Mouse (Mus musculus): Measurements from ENCODE around the gene Zfp992. TPM values are rescaled to one million over a fixed set of nuclear protein-coding genes. Genes with fewer than 3 reads are reported as not detected.
"Not testable (repeated sequence)": the region's sequence is repeated elsewhere in the genome, so short reads cannot be mapped to it uniquely, and the experiment has no call there.

Gene Zfp992
- polyA plus RNA-seq, 1 experiment, result 0.44 TPM

DNA sequence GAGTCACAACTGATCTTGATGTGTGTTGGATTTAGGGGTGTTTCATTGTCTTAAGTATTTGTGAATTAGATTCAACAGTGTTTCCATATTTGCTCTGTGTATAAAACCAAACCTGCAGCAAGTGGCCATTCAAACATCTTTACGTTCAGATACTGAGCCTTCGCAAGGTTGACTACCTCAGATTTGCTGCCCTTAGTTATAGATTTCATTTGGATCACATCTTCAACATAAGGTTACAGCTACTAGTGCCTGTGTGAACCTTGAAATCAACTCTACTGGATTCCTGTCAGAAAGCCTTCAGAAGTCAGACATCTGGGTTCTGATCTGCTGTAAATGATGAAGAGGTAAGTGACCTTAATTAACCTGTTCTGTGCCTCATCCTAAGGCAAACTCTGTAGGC, 27.4 kb downstream of the Zfp992 start:
- not testable (repeated sequence) for H3K27me3 ChIP-seq (ENCODE audit: control insufficient read depth, insufficient read depth, low read length); H3K27ac ChIP-seq (ENCODE audit: insufficient read depth, low read length); H3K4me1 ChIP-seq (ENCODE audit: control insufficient read depth, insufficient read depth, low read length); DNase-seq; H3K4me3 ChIP-seq (replicated peaks; ENCODE audit: insufficient read depth, low read depth, low read length)
- WGBS, result 93% methylated on average over 2 of the region's 2 CpGs

DNA sequence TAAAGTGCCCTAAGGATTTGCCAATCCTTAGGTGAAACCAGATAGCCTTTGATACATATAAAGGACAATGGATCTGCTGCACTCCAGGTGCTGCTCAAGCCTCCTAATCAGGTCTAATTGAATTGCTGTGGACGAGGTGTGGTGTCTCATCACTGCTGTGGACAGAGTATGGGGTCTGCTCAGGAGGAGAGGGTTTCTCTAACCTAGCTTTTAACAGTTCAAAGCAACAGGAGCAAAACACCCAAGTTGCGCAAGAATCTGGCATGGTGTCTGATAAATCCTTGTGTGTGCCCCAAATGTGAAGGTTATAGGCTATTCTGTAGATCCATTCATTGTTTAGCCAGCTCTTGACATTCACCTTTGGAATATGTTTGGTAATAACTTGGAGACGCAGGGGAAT, 28.1 kb downstream of the Zfp992 start:
- 69% methylated on average over 3 of the region's 3 CpGs for WGBS
- not testable (repeated sequence) for H3K4me1 ChIP-seq (ENCODE audit: control insufficient read depth, insufficient read depth, low read length); DNase-seq; H3K27me3 ChIP-seq (ENCODE audit: control insufficient read depth, insufficient read depth, low read length); H3K27ac ChIP-seq (ENCODE audit: insufficient read depth, low read length); H3K4me3 ChIP-seq (replicated peaks; ENCODE audit: insufficient read depth, low read depth, low read length)

DNA sequence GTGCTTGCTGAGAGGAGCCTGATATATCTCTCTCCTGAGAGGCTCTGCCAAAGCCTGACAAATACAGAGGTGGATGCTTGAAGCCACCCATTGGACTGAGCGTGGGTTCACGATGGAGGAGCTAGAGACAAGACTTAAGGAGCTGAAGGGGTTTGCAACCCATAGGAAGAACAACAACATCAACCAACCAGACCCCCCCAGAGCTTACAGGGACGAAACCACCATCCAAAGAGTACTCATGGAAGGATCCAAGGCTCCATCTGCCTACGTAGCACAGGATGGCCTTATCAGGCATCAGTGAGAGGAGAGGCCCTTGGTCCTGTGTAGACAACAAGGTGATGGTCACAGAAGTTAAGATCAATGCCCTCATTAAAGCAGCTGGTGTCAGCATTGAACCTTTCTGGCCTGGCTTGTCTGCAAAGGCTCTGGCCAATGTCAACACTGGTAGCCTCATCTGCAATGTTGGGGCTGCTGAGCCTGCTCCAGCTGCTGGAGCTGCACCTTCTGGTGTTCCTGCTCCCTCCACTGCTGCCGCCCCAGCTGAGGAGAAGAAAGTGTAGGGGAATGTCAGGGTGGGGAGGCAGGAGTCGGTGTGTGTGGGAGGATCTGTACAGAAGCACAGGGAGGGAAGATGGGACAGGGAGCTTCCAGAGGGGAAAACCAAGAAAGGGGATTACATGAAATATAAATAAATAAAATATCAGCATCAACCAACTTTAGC, 31.7 kb downstream of the Zfp992 start:
- H3K27ac ChIP-seq (ENCODE audit: insufficient read depth, low read length); H3K4me1 ChIP-seq (ENCODE audit: control insufficient read depth, insufficient read depth, low read length); DNase-seq; H3K27me3 ChIP-seq (ENCODE audit: control insufficient read depth, insufficient read depth, low read length); H3K4me3 ChIP-seq (replicated peaks; ENCODE audit: insufficient read depth, low read depth, low read length): not testable (repeated sequence)
- WGBS, result 61% methylated on average over 6 of the region's 6 CpGs

DNA sequence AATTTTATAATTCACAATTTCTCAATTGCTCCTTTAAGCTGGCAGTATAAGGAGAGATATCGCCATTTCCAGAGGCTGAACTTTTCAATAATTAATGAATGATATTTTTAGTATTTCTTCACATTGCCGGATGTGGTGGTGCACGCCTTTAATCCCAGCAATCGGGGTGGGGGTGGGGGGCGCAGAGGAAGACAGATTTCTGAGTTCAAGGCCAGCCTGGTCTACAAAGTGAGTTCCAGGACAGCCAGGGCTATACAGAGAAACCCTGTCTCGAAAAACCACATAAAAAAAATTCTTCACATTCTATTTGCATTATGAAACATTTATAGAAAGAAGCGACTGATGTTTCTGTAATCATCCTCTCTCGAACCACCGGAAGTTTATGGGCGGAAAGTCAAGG, 33.7 kb downstream of the Zfp992 start:
- H3K27me3 ChIP-seq (ENCODE audit: control insufficient read depth, insufficient read depth, low read length); H3K4me1 ChIP-seq (ENCODE audit: control insufficient read depth, insufficient read depth, low read length); DNase-seq; H3K27ac ChIP-seq (ENCODE audit: insufficient read depth, low read length); H3K4me3 ChIP-seq (replicated peaks; ENCODE audit: insufficient read depth, low read depth, low read length): not testable (repeated sequence)
- 82% methylated on average over 10 of the region's 10 CpGs for WGBS

DNA sequence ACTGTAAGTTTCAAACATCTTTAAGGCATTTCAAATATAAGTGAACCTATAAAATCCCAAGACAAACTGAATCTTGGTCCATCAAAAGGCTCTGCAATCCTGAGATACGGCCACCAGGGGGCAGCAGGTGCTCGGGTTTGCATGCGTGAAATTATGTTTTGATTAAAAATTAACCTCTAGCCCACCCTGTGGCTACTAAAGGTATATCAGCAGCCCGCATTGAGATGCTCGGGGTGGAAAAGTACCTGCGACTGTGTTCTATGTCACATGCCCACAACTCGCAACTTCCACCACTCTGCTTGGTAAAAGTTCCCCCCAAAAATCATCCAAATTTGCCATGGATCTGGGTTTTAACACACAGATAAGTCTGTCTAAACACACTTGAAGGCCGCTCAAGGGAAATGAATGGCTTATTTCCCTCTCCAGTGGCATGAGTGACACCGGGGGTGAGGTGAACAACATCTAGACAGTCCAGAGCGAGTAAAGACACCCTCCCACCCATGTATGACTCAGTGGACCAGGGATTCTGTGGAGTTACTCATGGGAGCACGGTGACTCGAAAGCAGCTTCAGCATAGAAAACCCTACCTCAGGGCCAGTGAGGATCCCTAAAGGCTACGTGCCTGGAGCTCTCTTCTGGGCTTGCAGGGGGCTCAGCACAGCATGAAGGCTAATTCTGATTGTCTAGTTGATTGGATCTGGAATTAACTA, 34.9 kb downstream of the Zfp992 start:
- DNase-seq; H3K27me3 ChIP-seq (ENCODE audit: control insufficient read depth, insufficient read depth, low read length); H3K4me1 ChIP-seq (ENCODE audit: control insufficient read depth, insufficient read depth, low read length); H3K27ac ChIP-seq (ENCODE audit: insufficient read depth, low read length); H3K4me3 ChIP-seq (replicated peaks; ENCODE audit: insufficient read depth, low read depth, low read length): not testable (repeated sequence)
- 68% methylated on average over 13 of the region's 13 CpGs for WGBS

DNA sequence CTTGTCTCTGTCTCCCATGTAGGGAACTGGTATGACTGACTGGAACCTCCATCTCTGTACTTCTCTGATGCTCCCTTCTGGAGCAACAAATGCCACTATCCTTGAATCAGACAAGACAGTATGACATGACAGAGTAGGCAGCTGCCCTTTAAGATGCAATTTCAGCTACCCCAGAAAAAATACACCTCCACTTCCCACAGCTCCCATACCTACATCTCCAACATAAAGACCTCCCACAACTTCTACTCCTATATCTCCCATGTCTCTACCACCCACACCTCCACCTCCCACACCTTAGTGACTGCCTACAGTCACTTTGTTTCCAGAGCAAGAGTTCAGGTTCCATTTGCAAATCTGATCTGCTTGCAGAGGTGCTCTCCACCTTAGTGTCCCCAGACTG, 35.9 kb downstream of the Zfp992 start:
- not testable (repeated sequence) for H3K27ac ChIP-seq (ENCODE audit: insufficient read depth, low read length); DNase-seq

DNA sequence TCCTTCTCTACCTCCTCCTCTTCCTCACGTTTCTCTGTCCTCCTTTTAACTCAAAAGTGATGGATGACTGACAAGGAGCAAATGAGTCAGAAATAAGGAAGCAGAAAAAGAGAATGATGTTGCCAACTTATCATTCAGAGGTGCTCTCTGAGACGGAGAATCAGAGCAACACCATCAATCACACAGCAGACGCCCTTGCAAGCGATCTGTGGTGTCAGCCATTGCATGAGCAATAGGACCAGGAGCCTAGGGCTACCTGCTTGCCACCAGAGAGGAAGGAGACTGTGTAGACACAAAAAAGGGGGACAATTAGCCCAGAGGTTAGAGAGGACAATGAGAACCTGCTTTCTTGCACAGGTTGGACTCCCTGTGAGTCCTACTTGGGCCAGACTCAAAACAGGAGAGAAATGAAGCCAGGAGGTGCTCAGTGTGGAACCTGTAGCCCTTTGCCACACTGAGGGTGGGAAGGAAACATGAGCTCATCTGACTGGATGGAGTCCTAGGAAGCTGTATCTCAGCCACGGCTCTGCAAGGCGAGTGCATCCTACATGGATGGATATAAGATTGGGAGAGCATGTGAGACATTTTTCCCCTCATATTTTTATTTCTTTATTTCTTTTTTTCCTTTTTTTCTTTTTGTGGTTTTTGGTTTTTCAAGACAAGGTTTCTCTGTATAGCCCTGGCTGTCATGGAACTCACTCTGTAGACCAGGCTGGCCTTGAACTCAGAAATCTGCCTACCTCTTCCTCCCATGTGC, 36.5 kb downstream of the Zfp992 start:
- 62% methylated on average over 6 of the region's 6 CpGs for WGBS
- not testable (repeated sequence) for DNase-seq; H3K27me3 ChIP-seq (ENCODE audit: control insufficient read depth, insufficient read depth, low read length); H3K27ac ChIP-seq (ENCODE audit: insufficient read depth, low read length); H3K4me3 ChIP-seq (replicated peaks; ENCODE audit: insufficient read depth, low read depth, low read length); H3K4me1 ChIP-seq (ENCODE audit: control insufficient read depth, insufficient read depth, low read length)

More for the DNA sequence above, 35.9 kb downstream of the Zfp992 start:
- not testable (repeated sequence) for H3K4me1 ChIP-seq (ENCODE audit: control insufficient read depth, insufficient read depth, low read length); H3K27me3 ChIP-seq (ENCODE audit: control insufficient read depth, insufficient read depth, low read length); H3K4me3 ChIP-seq (replicated peaks; ENCODE audit: insufficient read depth, low read depth, low read length)

DNA sequence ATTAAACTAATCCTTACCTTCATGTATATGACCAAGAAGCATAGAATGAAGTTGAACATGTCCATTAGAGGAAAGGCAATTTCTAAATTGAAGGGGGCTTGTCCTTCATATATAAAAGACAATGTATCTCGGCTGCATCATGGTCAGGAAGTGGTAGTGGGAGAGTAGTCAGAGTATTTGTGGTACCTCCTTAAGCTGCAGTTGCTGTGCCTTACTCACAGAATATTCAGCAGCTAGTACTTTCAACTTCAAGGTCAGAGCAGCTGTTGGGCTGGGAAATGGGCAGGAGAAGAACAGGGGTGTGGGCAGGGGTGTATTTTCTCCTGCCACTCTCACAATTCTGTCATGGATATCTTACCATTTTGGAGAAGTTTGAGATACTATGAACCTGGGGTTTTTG, 37.9 kb downstream of the Zfp992 start:
- not testable (repeated sequence) for H3K4me3 ChIP-seq (replicated peaks; ENCODE audit: insufficient read depth, low read depth, low read length); H3K27ac ChIP-seq (ENCODE audit: insufficient read depth, low read length); H3K4me1 ChIP-seq (ENCODE audit: control insufficient read depth, insufficient read depth, low read length); DNase-seq; H3K27me3 ChIP-seq (ENCODE audit: control insufficient read depth, insufficient read depth, low read length)
- WGBS, result 55% methylated on average over 1 of the region's 1 CpGs

DNA sequence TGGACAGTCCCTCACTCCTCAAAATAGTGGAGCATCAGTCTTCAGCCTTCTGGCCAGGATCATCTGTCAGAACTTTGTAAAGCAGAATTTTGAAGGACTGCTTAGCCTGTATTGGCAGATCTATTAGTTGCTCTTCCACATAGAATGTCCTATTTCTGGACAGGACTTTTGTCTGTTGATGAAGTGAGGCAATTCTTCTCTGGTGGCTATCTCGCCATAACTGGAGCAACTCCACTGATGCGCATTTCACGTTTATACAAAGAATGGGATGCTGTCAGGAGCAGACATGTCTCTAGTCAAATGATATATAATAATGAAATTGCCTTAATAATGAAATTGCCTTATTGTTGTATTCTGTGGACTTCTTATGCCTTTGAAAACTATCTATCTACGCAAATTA, 40.4 kb downstream of the Zfp992 start:
- not testable (repeated sequence) for H3K4me1 ChIP-seq (ENCODE audit: control insufficient read depth, insufficient read depth, low read length); H3K27ac ChIP-seq (ENCODE audit: insufficient read depth, low read length); DNase-seq; H3K27me3 ChIP-seq (ENCODE audit: control insufficient read depth, insufficient read depth, low read length); H3K4me3 ChIP-seq (replicated peaks; ENCODE audit: insufficient read depth, low read depth, low read length)
- WGBS, result 72% methylated on average over 4 of the region's 4 CpGs

DNA sequence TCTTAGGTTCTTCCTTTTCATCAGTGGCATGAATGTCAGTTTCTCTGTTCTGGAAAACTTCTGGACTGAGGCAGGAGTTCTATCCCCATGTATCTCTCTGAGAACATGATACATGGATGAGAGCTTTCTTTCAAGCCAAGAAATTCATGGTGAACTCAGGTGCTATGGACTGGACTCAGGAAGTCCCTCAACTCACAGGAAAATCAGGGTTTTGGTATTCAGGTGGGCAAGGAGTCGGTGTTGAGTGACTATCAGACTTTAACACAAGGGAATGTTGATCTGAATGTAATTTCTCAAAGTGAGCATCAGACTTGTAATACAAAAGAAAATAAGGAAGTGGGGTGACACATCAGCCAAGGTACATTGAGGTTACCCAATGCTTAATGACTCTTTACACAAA, 43.2 kb downstream of the Zfp992 start:
- H3K27ac ChIP-seq (ENCODE audit: insufficient read depth, low read length); H3K27me3 ChIP-seq (ENCODE audit: control insufficient read depth, insufficient read depth, low read length); H3K4me3 ChIP-seq (replicated peaks; ENCODE audit: insufficient read depth, low read depth, low read length); DNase-seq; H3K4me1 ChIP-seq (ENCODE audit: control insufficient read depth, insufficient read depth, low read length): not testable (repeated sequence)
- 73% methylated on average over 1 of the region's 1 CpGs for WGBS

Measured in cerebellum, adult 2 months (tissue).